Mouse (Mus musculus): ENCODE results near the gene Abhd17c. TPM values are rescaled to one million over a fixed set of nuclear protein-coding genes. Genes with fewer than 3 reads are reported as not detected.

Gene Abhd17c
- polyA plus RNA-seq, 1 experiment from 2014 or later, result 12.5 TPM

GRCm38 (mm10) chr7:84147746-84148145 lies 3.9 kb downstream of the Abhd17c start:
- 65% methylated on average over 1 of the region's 1 CpGs for WGBS
- H3K4me3 ChIP-seq (ENCODE audit: low read length), result no peak overlapping the region
- peaks cover 49% of the 10 kb centered on the region for H3K4me1 ChIP-seq (ENCODE audit: control insufficient read depth, insufficient read depth, low read length)
- H3K4me2 ChIP-seq (ENCODE audit: low read depth, low read length), result peak overlapping the region; percentile 68
- H3K27me3 ChIP-seq (replicated peaks; ENCODE audit: control insufficient read depth, insufficient read depth, low read length), result no peaks in the 10 kb centered on the region
- no peaks in the 10 kb centered on the region for H3K36me3 ChIP-seq (ENCODE audit: control insufficient read depth, insufficient read depth, low read length)
- H3K9me3 ChIP-seq (ENCODE audit: control insufficient read depth, low read length), result no peaks in the 10 kb centered on the region
- H3K27ac ChIP-seq (ENCODE audit: low read length), result peak overlapping the region; percentile 12; the same call in 1 of the 2 replicates
- H3K9ac ChIP-seq (ENCODE audit: low read depth, low read length), result no peak overlapping the region
- no peak for ATAC-seq

- Histone ChIP-seq H3K27ac (ENCODE audit: low read length) (peak overlapping the region; percentile 88), H3K4me2 (ENCODE audit: low read depth, low read length) (peak overlapping the region; percentile 35), H3K9me3 (ENCODE audit: control insufficient read depth, low read length) (no peaks in the 10 kb centered on the region), H3K36me3 (ENCODE audit: control insufficient read depth, insufficient read depth, low read length) (no peaks in the 10 kb centered on the region), H3K4me1 (ENCODE audit: control insufficient read depth, insufficient read depth, low read length) (peaks cover 63% of the 10 kb centered on the region), H3K27me3 (replicated peaks; ENCODE audit: control insufficient read depth, insufficient read depth, low read length) (no peaks in the 10 kb centered on the region), H3K4me3 (ENCODE audit: low read length) (no peak overlapping the region; the same call in 1 of the 2 replicates), H3K9ac (ENCODE audit: low read depth, low read length) (no peak overlapping the region)
- WGBS, result 44% methylated on average over 2 of the region's 2 CpGs
- ATAC-seq, result peak; percentile 92
Observed at GRCm38 (mm10) chr7:84145633-84146032, 6.1 kb downstream of the Abhd17c start.

GRCm38 (mm10) chr7:84142736-84143473 lies 8.8 kb downstream of the Abhd17c start:
- no peak for ATAC-seq
- peak overlapping the region; percentile 55; the same call in 1 of the 2 replicates for H3K27ac ChIP-seq (ENCODE audit: low read length)
- H3K4me1 ChIP-seq (ENCODE audit: control insufficient read depth, insufficient read depth, low read length), result peaks cover 56% of the 10 kb centered on the region
- 0 out of 2 replicates have a peak overlapping the region, but pooled peaks have one; percentile 36 for H3K9ac ChIP-seq (ENCODE audit: low read depth, low read length)
- 54% methylated on average over 7 of the region's 7 CpGs for WGBS
- no peak overlapping the region for H3K4me3 ChIP-seq (ENCODE audit: low read length)
- no peaks in the 10 kb centered on the region for H3K9me3 ChIP-seq (ENCODE audit: control insufficient read depth, low read length)
- no peaks in the 10 kb centered on the region for H3K36me3 ChIP-seq (ENCODE audit: control insufficient read depth, insufficient read depth, low read length)
- no peaks in the 10 kb centered on the region for H3K27me3 ChIP-seq (replicated peaks; ENCODE audit: control insufficient read depth, insufficient read depth, low read length)
- H3K4me2 ChIP-seq (ENCODE audit: low read depth, low read length), result no peak overlapping the region

- no peak overlapping the region for H3K9ac ChIP-seq (ENCODE audit: low read depth, low read length)
- no peaks in the 10 kb centered on the region for H3K9me3 ChIP-seq (ENCODE audit: control insufficient read depth, low read length)
- WGBS, result 89% methylated on average over 4 of the region's 4 CpGs
- no peaks in the 10 kb centered on the region for H3K27me3 ChIP-seq (replicated peaks; ENCODE audit: control insufficient read depth, insufficient read depth, low read length)
- H3K36me3 ChIP-seq (ENCODE audit: control insufficient read depth, insufficient read depth, low read length), result no peaks in the 10 kb centered on the region
- no peak overlapping the region for H3K4me2 ChIP-seq (ENCODE audit: low read depth, low read length)
- no peak overlapping the region for H3K4me3 ChIP-seq (ENCODE audit: low read length)
- H3K4me1 ChIP-seq (ENCODE audit: control insufficient read depth, insufficient read depth, low read length), result peaks cover 50% of the 10 kb centered on the region
- ATAC-seq, result no peak
- no peak overlapping the region for H3K27ac ChIP-seq (ENCODE audit: low read length)
Observed at GRCm38 (mm10) chr7:84142196-84142595, 9.5 kb downstream of the Abhd17c start.

GRCm38 (mm10) chr7:84139566-84139965 lies 12.1 kb downstream of the Abhd17c start:
- no peak overlapping the region for H3K4me2 ChIP-seq (ENCODE audit: low read depth, low read length)
- ATAC-seq, result no peak
- H3K27ac ChIP-seq (ENCODE audit: low read length), result no peak overlapping the region
- H3K27me3 ChIP-seq (replicated peaks; ENCODE audit: control insufficient read depth, insufficient read depth, low read length), result no peaks in the 10 kb centered on the region
- H3K36me3 ChIP-seq (ENCODE audit: control insufficient read depth, insufficient read depth, low read length), result no peaks in the 10 kb centered on the region
- H3K4me3 ChIP-seq (ENCODE audit: low read length), result no peak overlapping the region
- H3K4me1 ChIP-seq (ENCODE audit: control insufficient read depth, insufficient read depth, low read length), result peaks cover 60% of the 10 kb centered on the region
- no peaks in the 10 kb centered on the region for H3K9me3 ChIP-seq (ENCODE audit: control insufficient read depth, low read length)
- 71% methylated on average over 4 of the region's 4 CpGs for WGBS
- H3K9ac ChIP-seq (ENCODE audit: low read depth, low read length), result no peak overlapping the region

- ATAC-seq, result peak; percentile 19; the same call in 1 of the 2 replicates
- no peak overlapping the region for H3K9ac ChIP-seq (ENCODE audit: low read depth, low read length)
- H3K36me3 ChIP-seq (ENCODE audit: control insufficient read depth, insufficient read depth, low read length), result no peaks in the 10 kb centered on the region
- WGBS, result 69% methylated on average over 4 of the region's 4 CpGs
- H3K4me1 ChIP-seq (ENCODE audit: control insufficient read depth, insufficient read depth, low read length), result peaks cover 52% of the 10 kb centered on the region
- H3K9me3 ChIP-seq (ENCODE audit: control insufficient read depth, low read length), result no peaks in the 10 kb centered on the region
- no peaks in the 10 kb centered on the region for H3K27me3 ChIP-seq (replicated peaks; ENCODE audit: control insufficient read depth, insufficient read depth, low read length)
- H3K27ac ChIP-seq (ENCODE audit: low read length), result no peak overlapping the region
- no peak overlapping the region for H3K4me2 ChIP-seq (ENCODE audit: low read depth, low read length)
- no peak overlapping the region for H3K4me3 ChIP-seq (ENCODE audit: low read length)
Observed at GRCm38 (mm10) chr7:84138731-84139130, 13.0 kb downstream of the Abhd17c start.

GRCm38 (mm10) chr7:84137779-84138178 lies 13.9 kb downstream of the Abhd17c start:
- WGBS, result 64% methylated on average over 3 of the region's 3 CpGs
- H3K9ac ChIP-seq (ENCODE audit: low read depth, low read length), result no peak overlapping the region
- peaks cover 52% of the 10 kb centered on the region for H3K4me1 ChIP-seq (ENCODE audit: control insufficient read depth, insufficient read depth, low read length)
- H3K27ac ChIP-seq (ENCODE audit: low read length), result no peak overlapping the region
- ATAC-seq, result no peak
- H3K36me3 ChIP-seq (ENCODE audit: control insufficient read depth, insufficient read depth, low read length), result no peaks in the 10 kb centered on the region
- H3K27me3 ChIP-seq (replicated peaks; ENCODE audit: control insufficient read depth, insufficient read depth, low read length), result no peaks in the 10 kb centered on the region
- H3K9me3 ChIP-seq (ENCODE audit: control insufficient read depth, low read length), result no peaks in the 10 kb centered on the region
- H3K4me3 ChIP-seq (ENCODE audit: low read length), result no peak overlapping the region
- no peak overlapping the region for H3K4me2 ChIP-seq (ENCODE audit: low read depth, low read length)

GRCm38 (mm10) chr7:84135799-84136700 lies 15.6 kb downstream of the Abhd17c start:
- H3K4me2 ChIP-seq (ENCODE audit: low read depth, low read length), result 0 out of 2 replicates have a peak overlapping the region, but pooled peaks have one; percentile 6
- H3K4me1 ChIP-seq (ENCODE audit: control insufficient read depth, insufficient read depth, low read length), result peaks cover 52% of the 10 kb centered on the region
- H3K9me3 ChIP-seq (ENCODE audit: control insufficient read depth, low read length), result no peaks in the 10 kb centered on the region
- H3K27ac ChIP-seq (ENCODE audit: low read length), result peak overlapping the region; percentile 30; the same call in 1 of the 2 replicates
- no peaks in the 10 kb centered on the region; the same call in 1 of the 2 replicates for H3K36me3 ChIP-seq (ENCODE audit: control insufficient read depth, insufficient read depth, low read length)
- ATAC-seq, result peak; percentile 29
- 39% methylated on average over 4 of the region's 4 CpGs for WGBS
- no peaks in the 10 kb centered on the region for H3K27me3 ChIP-seq (replicated peaks; ENCODE audit: control insufficient read depth, insufficient read depth, low read length)
- no peak overlapping the region for H3K4me3 ChIP-seq (ENCODE audit: low read length)
- no peak overlapping the region for H3K9ac ChIP-seq (ENCODE audit: low read depth, low read length)

- H3K4me3 ChIP-seq (ENCODE audit: low read length), result no peak overlapping the region
- peaks cover 40% of the 10 kb centered on the region for H3K4me1 ChIP-seq (ENCODE audit: control insufficient read depth, insufficient read depth, low read length)
- no peak overlapping the region for H3K4me2 ChIP-seq (ENCODE audit: low read depth, low read length)
- ATAC-seq, result no peak
- H3K9ac ChIP-seq (ENCODE audit: low read depth, low read length), result no peak overlapping the region
- H3K27me3 ChIP-seq (replicated peaks; ENCODE audit: control insufficient read depth, insufficient read depth, low read length), result no peaks in the 10 kb centered on the region
- WGBS, result 29% methylated on average over 1 of the region's 1 CpGs
- H3K36me3 ChIP-seq (ENCODE audit: control insufficient read depth, insufficient read depth, low read length), result no peaks in the 10 kb centered on the region; the same call in 1 of the 2 replicates
- H3K9me3 ChIP-seq (ENCODE audit: control insufficient read depth, low read length), result no peaks in the 10 kb centered on the region
- no peak overlapping the region for H3K27ac ChIP-seq (ENCODE audit: low read length)
Observed at GRCm38 (mm10) chr7:84132704-84133103, 19.0 kb downstream of the Abhd17c start.
